Mouse (Mus musculus) embryonic stem cell, embryonic (primary cell): ENCODE measurements around the gene Dync1i1.

Experiments
- CTCF ChIA-PET, 4 experiments: fragments of 300-600 bp in 2 of 4; fragments of 350-600 bp in 2 of 4; sonication (Branson Sonifier 250); formaldehyde crosslinking; loops; one replicate each; lab custom pipeline; 2022; ENCODE audit warnings: inconsistent platforms in 2 of 4; lab: Charles Lee
- POLR2A ChIA-PET, 4 experiments: fragments of 300-600 bp in 2 of 4; fragments of 350-600 bp in 2 of 4; sonication (Branson Sonifier 250); formaldehyde crosslinking; loops; one replicate each; lab custom pipeline; 2022; ENCODE audit warnings: antibody characterized with exemption in 4 of 4, inconsistent platforms in 1 of 4; lab: Charles Lee

The Dync1i1 gene

DNA sequence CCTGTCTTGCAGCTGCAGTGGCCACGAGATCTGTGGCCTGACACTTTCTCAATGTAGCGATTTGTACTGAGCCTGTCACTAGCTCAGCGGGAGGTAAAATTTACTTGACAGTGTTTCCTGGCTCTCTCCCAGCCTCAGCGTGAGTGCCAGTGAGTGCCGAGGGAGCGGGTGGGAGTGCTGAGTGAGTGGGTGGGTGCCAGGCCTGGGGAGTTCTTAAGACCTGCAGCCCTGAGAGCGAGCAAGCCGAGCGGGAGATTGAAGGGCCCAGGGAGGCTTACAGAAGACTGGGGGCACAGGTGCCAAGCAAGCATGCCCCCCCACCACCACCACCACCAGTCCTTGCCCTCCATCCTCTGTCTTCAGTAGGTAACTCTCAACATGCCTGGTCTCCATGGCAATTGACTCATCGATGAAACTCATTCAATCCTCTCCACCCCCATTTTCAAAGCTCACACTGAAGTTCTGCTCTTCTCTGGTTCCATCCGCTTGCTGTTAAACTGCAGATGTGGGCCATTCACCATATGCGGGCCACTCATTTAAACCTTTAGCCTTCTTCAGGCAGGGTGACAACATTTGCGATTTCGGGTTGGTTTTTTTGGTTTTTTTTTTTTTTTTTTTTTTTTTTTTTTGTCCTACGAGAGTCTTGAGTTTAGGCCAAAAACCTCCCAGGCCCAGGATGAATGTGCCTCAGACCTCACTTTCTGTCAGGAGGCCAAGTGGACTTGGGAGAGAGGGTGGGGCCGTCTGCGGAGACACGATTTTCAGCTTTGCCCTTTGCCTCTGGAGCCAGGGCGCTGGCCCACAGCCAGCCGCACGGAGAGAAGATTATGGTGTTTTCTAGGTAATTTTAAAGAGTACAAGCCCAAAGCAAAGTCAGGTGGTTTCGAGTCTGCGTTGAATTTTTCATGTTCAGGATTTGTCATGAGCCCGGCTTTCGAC is 266.6 kb downstream of the Dync1i1 start:
- ChIA-PET CTCF (interaction anchor here in 1 of 4 experiments (0.6 kb wide), 1 partner anchor 926 kb away, joined by 6 read pairs; no protein-coding TSS in a partner anchor), POLR2A (no interaction called here)

DNA sequence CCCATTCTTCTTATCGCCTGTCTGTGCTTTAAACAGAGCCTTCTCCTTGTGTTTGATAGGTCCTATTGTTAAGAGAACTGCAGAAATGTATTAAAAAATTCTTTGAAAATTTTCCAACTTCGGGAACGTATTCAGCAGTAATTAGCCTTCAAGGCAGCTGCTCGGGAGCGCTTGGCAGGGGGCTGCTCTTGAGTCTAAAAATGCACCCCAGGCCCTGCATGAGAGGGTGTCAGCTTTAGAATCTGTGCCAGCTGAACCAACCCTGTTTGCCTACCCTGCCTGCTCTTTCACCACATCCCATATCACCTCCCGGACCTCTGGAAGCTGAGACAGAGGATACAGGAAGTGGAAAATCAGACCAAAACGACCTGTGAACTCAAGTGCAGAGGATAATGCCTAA is 267.6 kb downstream of the Dync1i1 start:
- CTCF ChIA-PET = no interaction called here

DNA sequence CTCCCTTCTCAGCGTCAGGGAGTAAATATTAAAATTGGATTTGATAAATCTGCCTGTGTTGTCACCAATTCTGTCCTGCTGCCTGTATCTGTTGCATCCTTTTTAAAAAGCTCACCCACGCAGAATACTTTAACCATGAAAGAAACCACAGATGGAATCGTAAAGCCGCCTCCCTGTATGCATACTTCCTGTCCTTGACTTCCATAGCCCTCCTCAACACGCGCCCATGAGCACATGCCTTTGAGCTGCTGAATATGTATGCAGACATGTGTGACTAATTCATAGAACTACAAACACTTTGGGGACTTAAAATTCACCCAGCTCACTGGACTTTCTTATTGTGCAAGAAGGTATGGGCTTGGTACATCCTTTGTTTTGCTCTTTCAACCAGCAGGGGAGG is 272.1 kb downstream of the Dync1i1 start:
- ChIA-PET POLR2A (no interaction called here), CTCF (no interaction called here)

More for the DNA sequence above, 267.6 kb downstream of the Dync1i1 start:
- POLR2A ChIA-PET = no interaction called here

DNA sequence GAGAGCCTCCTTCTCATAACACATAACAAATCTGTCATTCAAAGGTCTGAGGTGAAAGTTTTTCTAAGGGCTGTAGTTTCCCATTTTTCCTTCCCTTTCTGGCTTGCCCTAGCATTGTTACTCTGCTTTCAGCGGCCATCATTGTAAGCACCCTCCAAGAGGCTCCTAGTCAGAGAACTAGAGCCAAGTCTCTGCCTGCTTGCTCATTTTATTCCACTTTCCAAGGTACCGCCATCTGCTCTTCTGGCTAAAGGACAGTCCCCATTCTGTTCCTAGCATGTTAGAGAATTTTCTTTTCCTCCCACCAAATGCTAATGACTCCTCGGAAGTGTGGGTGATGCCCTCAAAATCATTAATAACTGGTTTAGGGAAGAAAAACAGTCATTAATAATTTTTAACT is 276.6 kb downstream of the Dync1i1 start:
- ChIA-PET CTCF (no interaction called here), POLR2A (interaction anchor here in 1 of 4 experiments (0.6 kb wide), 1 partner anchor 83 kb away, joined by 4 read pairs; no protein-coding TSS in a partner anchor)

DNA sequence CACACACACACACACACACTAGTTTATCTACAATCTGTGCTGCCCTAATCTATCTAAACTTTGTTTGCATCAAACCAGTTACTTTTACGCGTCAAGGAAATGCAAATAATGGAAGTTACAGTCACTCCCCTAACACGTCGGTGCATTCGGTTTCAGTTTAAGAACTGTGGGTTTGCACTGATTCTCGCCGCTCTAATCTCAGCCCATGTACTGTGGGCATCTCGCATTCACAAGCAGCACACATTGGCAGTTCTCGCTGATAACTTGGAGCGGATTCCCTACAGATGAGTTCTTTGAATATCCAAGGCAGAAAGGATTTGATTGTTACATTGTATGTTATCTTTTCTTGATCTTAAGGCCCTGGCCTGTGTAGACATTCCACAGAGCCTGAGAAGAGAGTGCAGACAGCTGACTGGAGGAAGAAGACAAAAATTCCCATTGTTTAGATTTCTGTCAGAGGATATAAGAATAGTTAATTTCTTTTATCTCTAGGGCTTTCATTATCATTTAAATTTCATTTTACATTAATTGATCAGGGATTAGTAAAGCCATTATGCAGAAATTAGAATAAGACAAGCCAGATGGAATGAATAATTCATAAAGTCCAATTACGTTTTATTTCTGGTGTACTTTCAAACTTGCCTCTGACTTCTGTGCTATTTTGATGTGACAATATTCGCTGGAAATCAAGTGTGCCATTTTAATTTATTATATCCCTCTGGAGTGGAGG is 279.5 kb downstream of the Dync1i1 start:
- ChIA-PET CTCF (no interaction called here), POLR2A (no interaction called here)

DNA sequence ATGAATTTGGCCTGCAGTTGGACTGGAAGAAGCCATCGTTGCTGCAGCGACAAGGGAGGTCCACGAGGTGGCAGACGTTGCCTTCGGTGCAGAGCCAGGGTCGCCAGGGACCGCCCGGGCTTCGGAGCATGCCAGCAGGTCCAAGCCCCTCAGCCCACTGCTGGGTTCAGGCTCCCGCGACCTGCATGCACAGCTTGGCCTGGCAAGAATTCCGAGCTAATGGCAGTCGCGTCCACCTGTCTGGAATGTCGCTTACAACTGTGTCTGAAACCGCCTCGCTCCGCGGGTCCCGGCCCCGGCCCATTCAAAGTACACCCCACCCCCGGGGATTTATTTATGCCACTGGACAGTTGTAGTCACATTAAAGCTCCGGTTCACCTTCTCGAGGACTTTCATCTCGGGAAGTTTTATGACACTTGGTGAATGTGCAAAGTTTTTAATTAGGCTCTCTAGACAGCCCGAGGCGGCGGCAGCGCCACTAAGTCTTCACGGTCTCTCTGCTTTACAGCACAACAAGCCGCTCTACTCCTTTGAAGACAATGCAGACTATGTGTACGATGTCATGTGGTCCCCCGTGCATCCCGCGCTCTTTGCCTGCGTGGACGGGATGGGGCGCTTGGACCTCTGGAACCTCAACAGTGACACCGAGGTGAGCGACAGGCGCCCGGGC is 280.5 kb downstream of the Dync1i1 start:
- ChIA-PET CTCF (no interaction called here), POLR2A (no interaction called here)

DNA sequence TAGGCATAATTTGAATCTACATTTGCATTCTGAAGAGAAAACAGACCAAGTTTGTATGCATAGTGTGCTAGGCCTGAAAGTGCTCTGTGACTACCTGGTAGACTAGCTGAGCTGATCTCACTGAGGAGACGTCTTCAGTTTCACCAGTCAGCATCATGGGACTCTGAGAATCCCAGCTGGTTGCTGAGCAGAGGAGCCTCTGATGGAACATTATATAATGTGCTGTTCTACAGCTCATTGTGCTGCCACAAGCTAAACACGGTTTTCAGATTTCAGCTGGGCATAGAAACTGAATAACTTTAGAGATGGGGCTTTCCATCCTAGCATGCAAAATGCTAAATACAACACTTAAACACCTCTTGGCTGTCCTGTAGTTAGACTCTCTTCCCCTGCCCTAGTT is 285.9 kb downstream of the Dync1i1 start:
- ChIA-PET CTCF (no interaction called here), POLR2A (no interaction called here)

DNA sequence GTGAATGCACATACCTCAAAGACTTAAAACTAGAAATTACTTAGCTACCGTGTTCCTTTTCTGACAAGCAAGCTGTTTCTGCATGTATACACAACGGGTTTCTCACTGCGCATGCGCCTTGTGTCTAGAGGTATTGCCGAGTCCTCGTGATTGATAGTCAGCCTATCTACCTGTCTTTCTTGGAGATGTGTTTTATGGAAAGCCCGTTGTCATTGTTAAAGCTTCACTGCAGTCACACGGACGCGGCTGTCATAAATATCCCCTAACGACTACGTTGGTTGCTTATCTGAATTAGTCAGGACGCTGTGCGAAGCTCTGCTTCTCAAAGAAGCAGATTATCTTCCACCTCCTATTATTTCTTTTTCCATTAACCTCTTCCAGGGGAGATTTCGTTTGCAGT is 290.2 kb downstream of the Dync1i1 start:
- POLR2A ChIA-PET = no interaction called here
- CTCF ChIA-PET = no interaction called here

DNA sequence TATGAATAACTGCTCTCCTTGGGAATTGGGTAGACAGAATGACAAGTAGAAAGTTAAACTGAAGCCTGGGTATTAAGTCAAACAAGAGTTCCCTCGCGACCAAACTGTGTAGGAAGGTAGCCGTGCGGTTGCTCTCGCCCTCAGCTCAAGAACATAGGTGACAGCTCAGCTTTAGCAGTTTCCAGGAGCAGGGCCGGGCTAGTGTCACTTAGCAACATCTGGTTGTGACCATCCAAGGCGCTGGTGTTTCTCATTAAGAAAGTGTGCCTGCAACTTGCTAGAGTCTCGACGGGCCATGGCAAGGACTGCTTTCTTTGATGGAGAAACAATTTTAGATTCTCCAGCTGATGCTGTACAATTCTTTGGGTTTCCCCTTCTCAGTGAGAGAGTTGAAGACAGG is 291.5 kb downstream of the Dync1i1 start:
- ChIA-PET CTCF (no interaction called here), POLR2A (no interaction called here)

DNA sequence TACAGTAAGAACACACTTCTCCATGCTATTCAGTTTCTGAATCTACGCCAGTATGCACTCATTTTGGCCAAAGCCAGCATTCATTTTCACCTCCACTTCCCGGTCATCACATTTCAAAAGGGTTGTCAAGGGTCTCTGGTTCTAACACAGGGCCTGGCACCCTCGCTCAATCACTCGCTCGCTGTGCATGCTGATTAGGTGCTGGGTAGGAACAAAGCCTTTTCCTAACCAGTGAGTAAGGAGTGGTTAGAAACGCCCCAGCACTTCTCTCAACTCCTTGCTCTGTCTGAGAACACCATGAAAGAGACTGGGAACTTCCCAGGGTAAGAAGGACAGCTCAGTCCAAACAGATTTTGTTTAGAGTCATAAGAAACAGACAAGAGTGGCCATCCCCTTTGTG is 298.5 kb downstream of the Dync1i1 start:
- POLR2A ChIA-PET = no interaction called here

DNA sequence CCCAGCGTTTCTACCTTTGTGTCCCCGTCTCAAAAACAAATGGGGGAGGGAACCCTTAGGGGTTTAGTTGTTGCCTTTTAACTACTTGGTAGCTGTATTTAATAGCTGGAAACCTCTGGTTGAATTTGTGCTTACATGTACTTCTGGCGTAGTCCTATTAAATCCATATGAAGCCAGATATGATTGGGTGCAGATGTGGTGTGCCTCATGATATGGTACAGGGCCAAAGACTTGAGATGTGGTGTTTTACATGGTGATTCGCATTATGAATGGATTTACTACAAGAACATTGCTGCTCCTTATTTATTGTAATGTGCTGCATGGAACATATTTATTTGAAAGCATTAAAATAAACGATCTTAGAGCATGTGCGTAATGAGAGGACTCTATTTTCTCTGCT is 302.2 kb downstream of the Dync1i1 start:
- ChIA-PET CTCF (no interaction called here), POLR2A (interaction anchor here in 1 of 4 experiments (0.5 kb wide), 1 partner anchor 165 kb away, joined by 5 read pairs; no protein-coding TSS in a partner anchor)

More for the DNA sequence above, 298.5 kb downstream of the Dync1i1 start:
- CTCF ChIA-PET = no interaction called here

DNA sequence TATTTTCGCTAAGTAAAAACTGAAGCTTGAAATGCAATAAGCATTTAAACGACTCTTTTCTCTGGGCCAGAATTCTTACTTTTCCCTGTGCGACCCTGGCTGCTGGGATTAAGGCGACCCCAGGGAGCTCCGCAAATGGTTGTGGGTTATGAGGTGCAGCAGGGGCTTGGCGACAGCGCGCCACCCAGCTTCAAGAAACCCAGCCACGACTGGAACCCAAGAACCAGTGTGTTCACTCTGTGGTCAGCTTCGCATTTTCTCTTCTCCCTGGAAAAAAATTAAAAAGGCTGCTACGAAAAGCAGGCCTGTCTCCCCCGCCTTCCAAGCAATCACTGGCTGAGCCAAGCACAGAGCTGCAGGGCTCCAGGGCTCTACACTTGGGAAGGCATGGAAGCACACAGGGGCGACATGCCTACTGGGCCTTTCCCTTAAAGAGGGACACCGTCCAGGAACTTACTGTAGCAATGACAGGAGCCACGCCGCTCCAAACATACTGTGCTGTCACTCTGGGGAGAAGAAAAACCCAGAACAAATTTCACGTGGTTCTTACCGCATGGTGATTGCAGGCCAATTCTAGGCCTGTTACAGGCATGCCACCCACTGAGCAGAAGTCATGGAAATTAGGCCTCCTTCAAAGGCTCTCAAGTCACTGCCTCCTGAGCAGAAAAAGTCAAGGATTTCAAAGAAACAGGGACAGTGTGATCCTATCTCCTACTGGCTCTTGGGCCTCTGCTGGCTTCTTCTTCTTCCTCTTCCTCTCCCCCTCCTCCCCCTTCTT is 313.5 kb downstream of the Dync1i1 start:
- ChIA-PET POLR2A (interaction anchor here in 1 of 4 experiments (0.6 to 1.6 kb wide), 4 partner anchors 15 to 361 kb away, joined by 3 to 4 read pairs (median 3); no protein-coding TSS in a partner anchor), CTCF (no interaction called here)

DNA sequence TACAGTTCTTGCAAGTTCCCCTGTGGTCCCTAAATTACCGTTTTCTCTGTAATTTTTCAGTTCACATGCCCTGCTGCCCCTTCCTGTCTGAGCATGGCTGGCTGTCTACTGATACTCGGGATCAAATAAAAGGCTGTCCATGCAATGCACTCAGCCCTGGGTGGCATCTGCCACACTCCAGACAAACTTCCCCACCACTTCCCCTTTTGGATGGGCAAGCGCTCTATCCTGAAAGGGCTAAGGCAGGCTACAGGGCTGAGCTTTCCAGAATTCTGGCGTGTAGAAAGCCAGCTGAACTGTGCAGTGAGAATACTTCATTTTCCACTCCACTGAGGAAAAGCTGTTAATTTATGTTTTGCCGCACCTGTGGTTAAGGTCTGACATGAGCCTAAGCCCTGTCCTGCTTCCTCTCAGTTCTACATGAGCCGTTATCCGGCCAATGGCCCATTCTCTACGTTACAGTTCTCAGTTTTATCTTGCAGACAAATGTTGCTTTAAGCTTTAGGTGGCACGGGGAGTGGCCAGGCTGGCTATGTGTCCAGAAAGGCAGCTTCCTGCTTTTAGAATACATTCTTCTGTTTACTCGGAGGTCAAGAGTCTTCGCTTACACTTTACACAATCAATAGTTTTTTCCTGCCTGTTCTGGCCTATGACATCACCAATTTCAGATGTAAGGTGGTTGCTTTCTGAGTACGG is 321.4 kb downstream of the Dync1i1 start:
- ChIA-PET CTCF (interaction anchor here in 1 of 4 experiments (0.6 kb wide), 1 partner anchor 1146 kb away, joined by 3 read pairs; no protein-coding TSS in a partner anchor), POLR2A (interaction anchor here in 2 of 4 experiments (0.6 to 1.6 kb wide), 4 partner anchors 10 to 230 kb away, joined by 3 to 4 read pairs (median 4); no protein-coding TSS in a partner anchor)

DNA sequence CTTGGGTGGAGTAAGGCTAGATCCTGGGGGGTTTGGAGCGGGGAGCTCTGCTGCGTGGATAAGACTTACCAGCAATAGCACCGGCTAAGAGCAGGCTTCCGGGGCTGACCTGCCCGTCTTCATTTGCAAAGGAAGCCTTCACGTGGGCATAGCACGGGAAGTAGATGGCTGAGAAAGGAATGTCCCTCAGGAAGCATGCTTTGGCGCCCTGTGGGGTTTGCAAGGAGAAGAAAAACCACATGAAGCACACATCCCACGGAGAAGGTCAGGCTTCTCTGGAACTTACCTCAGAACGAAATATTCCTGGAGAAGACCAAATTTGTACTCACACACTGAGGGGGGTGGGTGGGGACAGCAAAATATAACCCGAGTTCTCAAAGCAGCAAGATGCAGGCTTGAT is 327.3 kb downstream of the Dync1i1 start:
- CTCF ChIA-PET = no interaction called here
- POLR2A ChIA-PET = interaction anchor here in 2 of 4 experiments (0.9 to 3.8 kb wide), 8 partner anchors 8 to 88 kb away, joined by 3 to 12 read pairs (median 4); no protein-coding TSS in a partner anchor

DNA sequence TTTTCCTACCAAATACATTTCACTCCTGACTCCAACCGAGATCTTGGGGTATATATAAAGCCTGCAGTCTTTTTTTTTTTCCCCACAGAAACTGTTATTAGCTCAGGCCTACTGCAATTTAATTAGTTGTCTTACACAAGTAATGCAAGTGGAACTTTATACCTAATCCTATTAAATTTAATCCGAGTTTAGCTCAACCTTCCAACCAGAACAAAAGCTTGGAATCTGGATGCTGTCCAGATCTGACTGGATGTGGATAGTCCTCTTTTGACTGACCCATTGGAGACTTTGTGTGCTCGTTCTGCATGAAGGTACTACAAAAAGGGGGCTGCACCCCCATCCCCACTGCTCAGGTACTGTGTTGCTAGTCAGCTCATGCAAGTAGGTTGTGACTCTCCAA is 328.5 kb downstream of the Dync1i1 start:
- ChIA-PET POLR2A (interaction anchor here in 2 of 4 experiments (0.9 to 3.8 kb wide), 6 partner anchors 11 to 86 kb away, joined by 3 to 12 read pairs (median 4); no protein-coding TSS in a partner anchor), CTCF (interaction anchor here in 1 of 4 experiments (0.6 kb wide), 2 partner anchors 13 to 34 kb away, joined by 3 to 10 read pairs; no protein-coding TSS in a partner anchor)

DNA sequence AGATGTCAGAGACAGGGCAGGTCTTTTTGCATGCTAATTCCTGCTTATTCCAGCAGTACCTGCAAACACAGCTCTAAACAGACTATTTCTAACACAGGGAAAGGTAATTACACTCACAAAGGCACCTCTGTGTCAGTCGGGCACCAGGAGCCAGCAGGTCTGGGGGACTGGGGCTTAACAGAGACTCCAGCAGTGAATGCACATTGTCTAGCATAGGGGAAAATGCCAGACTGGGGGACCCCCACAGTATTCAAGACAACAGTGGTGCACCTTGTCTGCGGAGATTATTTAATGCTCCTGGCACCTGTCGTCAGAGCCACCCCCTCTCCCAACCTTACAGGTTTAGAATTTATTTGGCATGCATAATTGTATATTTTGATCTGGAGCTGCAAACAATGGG is 333.1 kb downstream of the Dync1i1 start:
- POLR2A ChIA-PET = interaction anchor here in 3 of 4 experiments (0.6 to 1.6 kb wide), 7 partner anchors 9 to 1168 kb away, joined by 3 to 8 read pairs (median 3); no protein-coding TSS in a partner anchor
- CTCF ChIA-PET = interaction anchor here in 2 of 4 experiments (0.6 to 1.0 kb wide), 3 partner anchors 11 to 229 kb away, joined by 3 to 10 read pairs (median 3); no protein-coding TSS in a partner anchor

DNA sequence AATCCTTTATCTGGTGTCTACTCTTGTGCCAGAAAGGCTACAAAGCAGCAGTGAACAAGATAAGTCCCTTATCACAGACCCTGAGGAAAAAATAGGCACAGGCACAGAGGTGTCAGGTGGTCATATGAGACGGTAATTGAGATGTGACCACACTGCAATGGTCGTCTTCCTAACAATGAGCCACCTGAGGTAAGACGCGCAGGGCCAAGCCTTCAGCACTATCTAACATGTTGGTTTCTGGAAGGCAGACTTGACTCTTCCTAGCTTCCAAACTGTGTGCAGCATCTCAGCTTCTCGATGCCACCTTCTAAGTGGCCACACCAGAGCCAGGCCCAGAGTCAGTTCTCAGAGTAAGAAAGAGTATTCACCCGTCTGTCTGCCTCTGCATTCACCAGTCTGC is 341.8 kb downstream of the Dync1i1 start:
- POLR2A ChIA-PET = interaction anchor here in 1 of 4 experiments (2.0 kb wide), 1 partner anchor 9 kb away, joined by 5 read pairs; no protein-coding TSS in a partner anchor

More for the DNA sequence above, 341.8 kb downstream of the Dync1i1 start:
- CTCF ChIA-PET = no interaction called here
